Mouse (Mus musculus): ENCODE measurements around the gene Pick1. TPM values are rescaled to one million over a fixed set of nuclear protein-coding genes. Genes with fewer than 3 reads are reported as not detected.
A peak's percentile ranks its signal among the peaks of the same experiment; 100 is the strongest.

Pick1 gene
- total RNA-seq (2021) = 10 to 100 TPM; 32.1 to 33.2 TPM
- long read RNA-seq, experiment 1, partial matches to known transcripts = 0 of 8 reads
- long read RNA-seq, experiment 1, other reads (novel, unspliced or antisense) = 4 of 8 reads
- long read RNA-seq, experiment 2, transcript Pick1-201 (13 exons, 1,977 nt) = major isoform, 12 of 33 reads
- long read RNA-seq, experiment 2, partial matches to known transcripts = 3 of 33 reads
- long read RNA-seq, experiment 2, other reads (novel, unspliced or antisense) = 18 of 33 reads

DNA sequence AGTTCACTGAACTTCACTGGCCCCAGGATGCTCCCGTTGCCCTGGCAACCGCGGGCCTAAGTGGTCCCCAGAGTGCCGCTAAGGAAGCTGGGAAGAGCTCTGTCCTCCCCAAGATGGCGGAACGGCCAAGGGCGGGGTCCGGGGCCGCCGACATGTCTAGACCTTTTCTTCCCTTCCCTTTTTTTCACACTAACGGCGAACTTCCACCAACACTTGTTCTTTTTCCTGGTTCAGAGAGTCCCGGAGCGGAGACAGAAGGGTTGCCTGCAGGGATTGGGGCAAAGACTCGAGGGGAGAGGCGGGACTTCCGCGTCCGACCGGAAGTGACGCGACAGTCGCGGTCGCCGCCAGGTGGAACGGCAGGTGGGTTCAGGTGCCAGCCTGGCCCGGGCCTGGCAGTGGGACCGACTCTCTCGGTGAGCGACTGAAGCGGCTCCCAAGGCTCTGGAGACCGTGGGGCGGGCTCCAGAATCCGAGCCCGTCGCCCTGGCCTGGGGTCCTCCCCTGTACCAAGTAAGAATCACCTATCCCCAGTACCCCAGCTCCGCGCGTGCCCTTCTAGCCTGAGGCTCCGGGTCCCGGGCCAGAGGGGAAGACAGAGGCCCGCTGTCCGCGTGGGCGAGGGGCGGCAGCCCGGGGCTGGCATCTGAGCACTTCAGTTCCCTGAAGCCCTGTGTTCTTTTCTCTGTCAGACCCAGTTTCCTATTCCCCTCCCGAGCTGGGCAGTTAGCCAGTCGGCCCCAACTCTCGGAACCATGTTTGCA is at the start of gene Pick1, which contains the start of gene Gm49486:
Gene Pick1, plus strand, starts transcription at position 116 of the 764 bp plus-strand sequence.
Gene Gm49486, plus strand, starts transcription at position 334 of the 764 bp plus-strand sequence.
- DNase-seq (ENCODE audit: low spot score in 2 of 2) = peak; percentile 55 to 69

DNA sequence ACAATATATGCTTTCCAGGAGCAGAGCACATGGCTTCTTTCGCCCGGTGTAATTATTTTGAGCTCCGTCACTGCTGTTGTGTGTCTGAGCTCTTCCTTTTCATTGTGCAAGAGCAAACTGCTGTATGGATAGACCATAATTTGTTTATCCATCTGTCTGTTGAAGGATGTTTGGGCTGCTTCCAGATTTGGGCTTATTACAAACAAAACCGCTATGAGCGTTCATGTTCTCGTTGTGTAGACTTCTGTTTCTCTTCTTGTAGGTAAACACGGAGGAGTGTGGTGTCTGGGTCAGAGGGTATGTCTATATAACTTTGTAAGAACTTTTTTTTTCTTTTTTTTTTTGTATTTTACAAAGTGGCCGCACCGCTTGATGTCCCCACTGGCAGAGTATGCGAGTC is 43.8 kb upstream of the Pick1 start:
- no peak for DNase-seq (ENCODE audit: low spot score in 2 of 2)

GRCm38 (mm10) chr15:79187819-79188218 is 41.2 kb upstream of the Pick1 start:
- DNase-seq (ENCODE audit: low spot score in 2 of 2) = no peak

- no peak for DNase-seq (ENCODE audit: low spot score in 2 of 2)
Measured at GRCm38 (mm10) chr15:79191426-79191825, 37.5 kb upstream of the Pick1 start.

DNA sequence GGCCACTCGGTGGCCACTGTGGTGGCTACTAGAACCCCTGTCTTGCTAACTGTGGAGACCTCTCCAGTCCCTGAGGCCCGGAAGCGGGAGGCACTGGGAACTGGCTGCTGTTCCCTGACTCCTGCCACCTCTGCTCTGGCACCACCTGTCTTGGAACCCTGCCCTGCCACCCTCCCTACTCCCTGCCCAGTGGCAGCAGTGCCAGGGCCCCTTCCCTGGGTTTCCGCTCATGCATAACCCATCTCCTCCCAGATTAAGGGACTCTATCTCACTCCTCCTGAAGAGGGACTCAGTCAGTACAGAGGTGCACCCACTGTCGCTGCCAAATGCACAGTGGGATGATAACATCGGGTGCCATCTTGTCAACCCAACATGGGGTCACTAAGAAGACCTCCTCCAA is 36.5 kb upstream of the Pick1 start:
- DNase-seq (ENCODE audit: low spot score in 2 of 2) = no peak

- no peak for DNase-seq (ENCODE audit: low spot score in 2 of 2)
Measured at GRCm38 (mm10) chr15:79192885-79193845, 35.8 kb upstream of the Pick1 start.

GRCm38 (mm10) chr15:79194048-79194447 is 34.9 kb upstream of the Pick1 start:
- DNase-seq (ENCODE audit: low spot score in 2 of 2) = no peak

DNA sequence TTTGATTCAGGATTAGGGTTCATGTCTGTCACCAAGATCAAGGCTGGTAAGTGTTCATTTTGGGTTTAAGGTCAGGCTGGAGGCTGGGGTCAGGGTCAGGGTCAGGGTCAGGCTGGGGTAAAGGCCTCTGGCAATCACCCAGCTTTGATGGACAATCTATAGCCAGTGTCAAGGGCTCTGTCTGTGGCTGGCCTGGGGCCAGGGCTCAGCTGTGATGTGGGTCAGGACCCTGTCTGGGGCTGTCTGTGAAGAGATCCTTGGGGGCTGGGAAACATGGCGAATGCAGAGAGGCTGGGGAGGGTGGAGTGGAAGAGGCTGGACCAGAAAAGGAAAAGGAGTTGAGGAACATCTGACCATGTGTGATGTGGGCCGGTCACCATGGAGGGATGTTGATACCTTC is 34.0 kb upstream of the Pick1 start:
- no peak for DNase-seq (ENCODE audit: low spot score in 2 of 2)

DNA sequence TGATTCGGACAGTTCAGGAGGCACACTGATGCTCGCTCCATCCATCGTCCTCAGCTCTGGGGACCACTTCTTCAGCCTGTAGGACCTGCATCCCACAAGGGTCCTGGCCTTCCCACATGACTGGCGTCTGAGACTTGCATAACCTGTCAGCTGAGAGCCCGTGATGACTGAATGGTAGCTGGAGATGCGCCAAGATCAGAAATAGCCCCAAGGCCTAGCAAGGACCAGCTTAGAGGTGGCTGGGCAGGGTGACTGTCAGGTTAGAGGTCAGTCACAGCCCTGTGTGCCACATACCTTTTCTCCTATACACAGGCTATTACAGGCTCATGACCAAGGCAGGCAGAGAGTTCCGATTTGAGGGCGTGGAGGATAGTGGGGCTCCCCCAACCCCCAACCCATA is 33.5 kb upstream of the Pick1 start:
- DNase-seq (ENCODE audit: low spot score in 2 of 2) = no peak

DNA sequence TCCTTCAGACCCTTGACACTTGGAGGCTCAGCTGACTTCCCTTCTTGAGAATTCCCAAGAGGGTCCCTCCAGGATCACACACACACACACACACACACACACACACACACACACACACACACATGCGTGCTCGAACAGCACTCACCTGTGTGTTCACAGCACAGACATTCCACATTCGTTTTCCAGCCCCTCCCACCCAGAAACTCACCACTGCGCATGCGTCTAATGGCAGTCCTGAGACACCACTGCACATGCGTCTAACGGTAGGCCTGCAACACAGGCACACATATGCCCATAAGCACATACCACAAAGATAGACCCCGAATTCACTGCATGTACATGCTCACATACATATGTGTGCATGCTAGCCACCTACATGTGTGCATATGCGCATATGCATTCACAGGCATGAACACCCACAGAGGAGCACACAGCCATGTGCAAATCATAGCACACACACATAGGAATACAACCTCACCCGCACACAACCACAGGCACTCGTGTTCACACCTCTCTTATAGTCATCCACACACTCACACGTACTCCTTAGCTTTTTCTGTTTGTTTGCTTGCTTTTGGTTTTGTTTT is 29.5 kb upstream of the Pick1 start:
- no peak for DNase-seq (ENCODE audit: low spot score in 2 of 2)

DNA sequence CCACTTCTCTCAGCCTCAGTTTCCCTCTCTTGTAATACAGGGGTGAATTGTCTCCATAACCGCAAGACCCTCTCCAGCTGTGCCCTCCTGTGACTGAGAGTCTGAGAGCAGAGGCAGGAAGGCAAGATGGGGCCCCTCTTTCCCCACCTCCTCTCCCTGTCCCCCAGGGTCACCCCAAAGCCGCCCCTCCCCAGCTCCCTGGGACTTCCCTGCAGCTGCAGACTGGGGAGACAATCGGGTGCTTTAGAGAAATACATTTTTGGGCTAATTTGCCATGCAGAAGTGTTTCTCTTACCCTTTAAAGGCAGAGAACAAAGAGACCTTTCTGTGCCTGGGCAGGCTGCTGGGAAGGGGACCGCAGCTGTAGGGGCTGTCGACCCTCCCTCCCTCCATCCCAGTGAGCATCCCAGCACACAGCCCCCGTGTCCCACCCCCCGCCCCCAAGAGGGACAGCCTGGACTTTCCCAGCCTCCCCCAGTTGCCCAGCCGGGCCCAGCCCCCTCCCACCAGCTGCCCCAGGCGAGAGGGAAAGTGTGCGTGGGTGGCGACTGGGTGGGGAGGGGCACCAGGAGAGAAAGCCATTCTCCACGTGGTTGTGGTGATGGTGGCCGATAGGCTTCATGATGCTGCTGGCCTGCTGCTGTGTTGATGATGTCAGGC is 27.4 kb upstream of the Pick1 start:
- DNase-seq (ENCODE audit: low spot score in 2 of 2) = no peak

DNA sequence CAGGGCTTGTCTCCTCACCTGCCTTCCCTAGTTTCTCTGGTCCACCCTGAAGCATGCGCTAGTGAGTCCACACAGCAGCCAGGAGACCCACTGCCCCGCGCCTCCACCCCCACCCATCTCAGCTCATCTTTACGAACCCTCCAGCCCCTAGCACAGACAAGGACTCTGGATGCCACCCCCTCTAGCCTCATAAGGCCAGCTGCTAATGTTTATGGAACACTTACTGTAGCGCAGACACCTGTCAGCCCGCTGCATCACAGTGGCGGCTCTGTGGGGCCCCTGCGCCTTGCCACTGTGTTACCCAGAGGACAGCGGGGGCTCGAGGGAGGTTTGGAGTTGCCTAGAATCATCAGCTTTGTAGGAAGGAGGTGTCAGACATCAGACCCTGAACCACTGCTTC is 26.4 kb upstream of the Pick1 start:
- DNase-seq (ENCODE audit: low spot score in 2 of 2) = no peak

GRCm38 (mm10) chr15:79208211-79208610 is 20.8 kb upstream of the Pick1 start:
- no peak for DNase-seq (ENCODE audit: low spot score in 2 of 2)

DNA sequence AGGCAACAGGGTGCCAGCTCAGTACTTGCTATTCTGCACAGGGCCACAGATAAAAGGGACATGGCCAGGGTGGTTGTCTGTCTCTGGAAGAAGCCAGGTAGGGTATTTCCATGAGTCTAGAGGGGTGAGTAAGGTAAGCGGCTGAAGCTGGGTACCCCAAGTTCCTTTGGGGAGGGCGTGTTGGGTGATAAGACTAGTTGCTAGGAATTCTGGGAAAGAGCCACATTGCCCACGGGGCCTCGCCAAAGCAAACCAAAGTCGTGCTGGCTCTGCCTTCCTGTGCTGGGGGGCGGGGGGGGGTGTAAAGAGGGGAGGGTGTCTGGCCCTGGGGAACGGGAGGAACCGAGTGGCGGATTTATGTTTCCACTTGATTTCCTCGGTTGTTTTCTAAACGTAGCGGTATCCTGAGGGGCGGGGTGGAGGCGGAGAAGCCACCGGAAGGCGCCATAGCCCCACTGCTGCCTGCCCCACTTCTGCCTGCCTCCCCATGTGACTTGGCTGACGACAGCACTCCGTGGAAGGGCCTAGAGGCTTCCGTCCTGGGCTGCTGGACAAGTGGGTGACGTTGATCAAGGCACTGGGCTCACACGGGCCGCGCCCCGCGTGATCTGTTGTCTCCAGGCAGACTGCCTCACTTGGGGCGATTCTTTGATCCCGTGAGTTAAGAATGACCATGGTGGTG is 20.1 kb upstream of the Pick1 start:
- DNase-seq (ENCODE audit: low spot score in 2 of 2) = no peak

GRCm38 (mm10) chr15:79210357-79210756 is 18.6 kb upstream of the Pick1 start:
- no peak for DNase-seq (ENCODE audit: low spot score in 2 of 2)

DNA sequence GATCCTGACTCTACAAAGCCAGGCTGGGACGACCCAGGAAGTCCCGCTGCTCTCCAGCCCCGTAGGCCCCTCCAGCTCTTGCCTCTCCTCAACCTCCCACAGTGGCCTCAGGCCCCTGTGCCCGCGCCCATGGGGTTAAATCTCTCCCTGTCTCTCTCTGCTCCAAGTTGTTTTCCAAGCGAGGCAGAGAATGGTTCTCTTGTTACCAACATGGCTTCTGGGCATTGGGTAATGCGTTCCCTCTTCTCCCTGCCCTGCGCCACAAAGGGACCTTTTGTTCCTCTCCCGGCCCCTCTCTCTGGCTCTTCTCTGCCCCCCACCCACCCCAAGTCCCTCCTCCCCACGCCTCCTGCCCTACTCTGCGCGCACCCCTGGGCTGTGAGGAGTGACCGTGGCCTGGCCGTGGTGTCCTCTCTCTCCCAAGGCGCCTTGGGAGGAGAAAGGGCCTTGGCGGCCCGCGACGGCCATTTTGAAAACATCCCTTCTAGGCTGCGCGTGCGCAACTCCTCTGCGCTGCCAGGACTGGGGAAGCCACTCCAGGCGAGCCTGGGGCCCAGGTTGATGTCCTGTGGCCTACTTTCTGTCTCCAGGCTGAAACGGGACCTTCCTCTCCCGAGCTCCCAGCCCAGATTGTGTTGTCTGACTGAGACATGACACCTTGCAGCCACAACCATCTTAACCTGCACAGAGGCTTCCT is 16.1 kb upstream of the Pick1 start:
- DNase-seq (ENCODE audit: low spot score in 2 of 2) = no peak

DNA sequence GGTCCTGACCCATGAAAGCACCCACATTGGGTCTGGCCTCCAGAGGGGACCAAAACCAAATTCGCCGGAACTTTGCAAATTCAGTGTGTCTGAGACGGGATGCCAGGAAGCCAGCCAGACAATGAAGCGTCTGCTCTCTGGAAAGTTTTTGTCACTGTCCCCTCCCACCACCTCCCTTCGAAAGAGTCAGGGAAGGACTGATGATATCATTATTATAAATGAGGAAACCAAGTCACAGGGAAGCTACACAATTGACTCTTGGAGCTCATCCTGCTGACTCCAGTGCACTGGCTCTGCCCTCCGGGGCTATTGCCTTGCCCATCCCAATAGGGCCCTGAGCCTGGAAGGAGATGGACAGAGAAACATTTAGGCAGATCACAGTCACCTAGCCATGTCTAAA is 15.4 kb upstream of the Pick1 start:
- no peak for DNase-seq (ENCODE audit: low spot score in 2 of 2)

- DNase-seq (ENCODE audit: low spot score in 2 of 2) = no peak
Measured at GRCm38 (mm10) chr15:79216191-79216590, 12.8 kb upstream of the Pick1 start.

DNA sequence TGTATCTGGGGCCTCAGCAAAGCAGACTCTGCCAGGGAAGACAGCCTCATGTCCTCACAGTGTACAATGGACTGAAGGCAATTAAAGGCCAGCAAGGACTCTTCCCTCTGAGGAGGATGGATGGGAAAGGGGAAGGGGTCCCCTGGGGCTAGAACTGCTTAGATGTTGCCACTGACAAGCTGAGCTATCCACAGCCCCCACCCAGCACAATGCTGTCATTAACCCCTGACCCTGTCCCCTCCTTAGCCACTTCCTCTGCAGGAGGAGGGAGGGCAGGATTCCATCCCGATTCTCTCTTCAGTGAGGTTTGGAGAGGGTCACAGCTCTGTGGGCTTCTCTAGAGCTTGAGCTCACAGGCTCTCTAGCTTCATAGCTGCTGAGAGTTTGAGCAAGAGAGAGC is 9.4 kb upstream of the Pick1 start:
- no peak for DNase-seq (ENCODE audit: low spot score in 2 of 2)

- DNase-seq (ENCODE audit: low spot score in 2 of 2) = no peak
Measured at GRCm38 (mm10) chr15:79223641-79224040, 5.3 kb upstream of the Pick1 start.

Measured in adrenal gland, postnatal 4 days (tissue).